Mouse (Mus musculus): ENCODE data around the gene Zbtb9. TPM values are rescaled to one million over a fixed set of nuclear protein-coding genes. Genes with fewer than 3 reads are reported as not detected.
A peak's percentile ranks its signal among the peaks of the same experiment; 100 is the strongest.

The Zbtb9 gene
- polyA plus RNA-seq, 1 experiment from 2014 or later, result 11.5 TPM

GRCm38 (mm10) chr17:26951406-26951805 is 21.6 kb upstream of the Zbtb9 start:
- Histone ChIP-seq H3K27me3 (ENCODE audit: control insufficient read depth, insufficient read depth, low read length) (no peaks in the 10 kb centered on the region), H3K27ac (replicated peaks; ENCODE audit: low read depth, low read length) (peak overlapping the region; percentile 68; the same call in 1 of the 2 replicates), H3K9me3 (ENCODE audit: control insufficient read depth, low read length) (no peaks in the 10 kb centered on the region), H3K4me1 (ENCODE audit: control insufficient read depth, insufficient read depth, low read length) (peaks cover 51% of the 10 kb centered on the region), H3K4me3 (ENCODE audit: low read depth, low read length) (peak overlapping the region; percentile 38), H3K36me3 (ENCODE audit: control insufficient read depth, insufficient read depth, low read length) (no peaks in the 10 kb centered on the region; the same call in 1 of the 2 replicates), H3K4me2 (ENCODE audit: low read depth, severe bottlenecking) (peak overlapping the region; percentile 97), H3K9ac (ENCODE audit: low read length) (peak overlapping the region; percentile 63)
- DNase-seq (ENCODE audit: low spot score) (peak; percentile 92), ATAC-seq (ENCODE audit: insufficient number of reproducible peaks, low FRiP score, low TSS enrichment, low read depth) (peak; percentile 63; the same call in 1 of the 2 replicates)
- under 1% methylated on average over 10 of the region's 11 CpGs for WGBS

- peak overlapping the region; percentile 97 for H3K4me2 ChIP-seq (ENCODE audit: low read depth, severe bottlenecking)
- H3K4me1 ChIP-seq (ENCODE audit: control insufficient read depth, insufficient read depth, low read length), result peaks cover 50% of the 10 kb centered on the region
- no peaks in the 10 kb centered on the region for H3K27me3 ChIP-seq (ENCODE audit: control insufficient read depth, insufficient read depth, low read length)
- peak overlapping the region; percentile 63 for H3K9ac ChIP-seq (ENCODE audit: low read length)
- peak overlapping the region; percentile 68; the same call in 1 of the 2 replicates for H3K27ac ChIP-seq (replicated peaks; ENCODE audit: low read depth, low read length)
- DNase-seq (ENCODE audit: low spot score) (peak; percentile 38), ATAC-seq (ENCODE audit: insufficient number of reproducible peaks, low FRiP score, low TSS enrichment, low read depth) (no peak)
- under 1% methylated on average over 22 of the region's 23 CpGs for WGBS
- H3K9me3 ChIP-seq (ENCODE audit: control insufficient read depth, low read length), result no peaks in the 10 kb centered on the region
- H3K36me3 ChIP-seq (ENCODE audit: control insufficient read depth, insufficient read depth, low read length), result no peaks in the 10 kb centered on the region; the same call in 1 of the 2 replicates
- H3K4me3 ChIP-seq (ENCODE audit: low read depth, low read length), result peak overlapping the region; percentile 38
Measured at GRCm38 (mm10) chr17:26951952-26952877, 20.8 kb upstream of the Zbtb9 start.

- no peak for ATAC-seq (ENCODE audit: insufficient number of reproducible peaks, low FRiP score, low TSS enrichment, low read depth)
- DNase-seq (ENCODE audit: low spot score), result no peak
- no peaks in the 10 kb centered on the region for H3K9me3 ChIP-seq (ENCODE audit: control insufficient read depth, low read length)
- 28% methylated on average over 6 of the region's 6 CpGs for WGBS
- peaks cover 3% of the 10 kb centered on the region; the same call in 1 of the 2 replicates for H3K36me3 ChIP-seq (ENCODE audit: control insufficient read depth, insufficient read depth, low read length)
- no peak overlapping the region for H3K27ac ChIP-seq (replicated peaks; ENCODE audit: low read depth, low read length)
- H3K4me2 ChIP-seq (ENCODE audit: low read depth, severe bottlenecking), result peak overlapping the region; percentile 97
- peak overlapping the region; percentile 38 for H3K4me3 ChIP-seq (ENCODE audit: low read depth, low read length)
- H3K4me1 ChIP-seq (ENCODE audit: control insufficient read depth, insufficient read depth, low read length), result peaks cover 45% of the 10 kb centered on the region
- H3K9ac ChIP-seq (ENCODE audit: low read length), result peak overlapping the region; percentile 63
- no peaks in the 10 kb centered on the region for H3K27me3 ChIP-seq (ENCODE audit: control insufficient read depth, insufficient read depth, low read length)
Measured at GRCm38 (mm10) chr17:26953201-26953600, 19.8 kb upstream of the Zbtb9 start.

GRCm38 (mm10) chr17:26953726-26954125 is 19.2 kb upstream of the Zbtb9 start:
- no peaks in the 10 kb centered on the region for H3K27me3 ChIP-seq (ENCODE audit: control insufficient read depth, insufficient read depth, low read length)
- H3K27ac ChIP-seq (replicated peaks; ENCODE audit: low read depth, low read length), result no peak overlapping the region
- DNase-seq (ENCODE audit: low spot score) (peak; percentile 31), ATAC-seq (ENCODE audit: insufficient number of reproducible peaks, low FRiP score, low TSS enrichment, low read depth) (no peak)
- peak overlapping the region; percentile 63; the same call in 1 of the 2 replicates for H3K9ac ChIP-seq (ENCODE audit: low read length)
- peaks cover 42% of the 10 kb centered on the region for H3K4me1 ChIP-seq (ENCODE audit: control insufficient read depth, insufficient read depth, low read length)
- no peaks in the 10 kb centered on the region for H3K9me3 ChIP-seq (ENCODE audit: control insufficient read depth, low read length)
- peak overlapping the region; percentile 38 for H3K4me3 ChIP-seq (ENCODE audit: low read depth, low read length)
- 23% methylated on average over 8 of the region's 16 CpGs for WGBS
- peak overlapping the region; percentile 97 for H3K4me2 ChIP-seq (ENCODE audit: low read depth, severe bottlenecking)
- peaks cover 6% of the 10 kb centered on the region for H3K36me3 ChIP-seq (ENCODE audit: control insufficient read depth, insufficient read depth, low read length)

- Histone ChIP-seq H3K4me1 (ENCODE audit: control insufficient read depth, insufficient read depth, low read length) (peaks cover 23% of the 10 kb centered on the region), H3K27me3 (ENCODE audit: control insufficient read depth, insufficient read depth, low read length) (no peaks in the 10 kb centered on the region), H3K27ac (replicated peaks; ENCODE audit: low read depth, low read length) (no peak overlapping the region), H3K9ac (ENCODE audit: low read length) (no peak overlapping the region), H3K4me2 (ENCODE audit: low read depth, severe bottlenecking) (no peak overlapping the region), H3K36me3 (ENCODE audit: control insufficient read depth, insufficient read depth, low read length) (peaks cover 9% of the 10 kb centered on the region), H3K4me3 (ENCODE audit: low read depth, low read length) (no peak overlapping the region), H3K9me3 (ENCODE audit: control insufficient read depth, low read length) (no peaks in the 10 kb centered on the region)
- WGBS, result 89% methylated on average over 5 of the region's 5 CpGs
- DNase-seq (ENCODE audit: low spot score) (no peak), ATAC-seq (ENCODE audit: insufficient number of reproducible peaks, low FRiP score, low TSS enrichment, low read depth) (no peak)
Measured at GRCm38 (mm10) chr17:26956309-26956708, 16.7 kb upstream of the Zbtb9 start.

- no peaks in the 10 kb centered on the region for H3K9me3 ChIP-seq (ENCODE audit: control insufficient read depth, low read length)
- H3K27me3 ChIP-seq (ENCODE audit: control insufficient read depth, insufficient read depth, low read length), result no peaks in the 10 kb centered on the region
- H3K9ac ChIP-seq (ENCODE audit: low read length), result no peak overlapping the region
- no peak overlapping the region for H3K4me2 ChIP-seq (ENCODE audit: low read depth, severe bottlenecking)
- ATAC-seq (ENCODE audit: insufficient number of reproducible peaks, low FRiP score, low TSS enrichment, low read depth), result no peak
- H3K4me3 ChIP-seq (ENCODE audit: low read depth, low read length), result no peak overlapping the region
- no peak for DNase-seq (ENCODE audit: low spot score)
- H3K36me3 ChIP-seq (ENCODE audit: control insufficient read depth, insufficient read depth, low read length), result peaks cover 11% of the 10 kb centered on the region
- H3K27ac ChIP-seq (replicated peaks; ENCODE audit: low read depth, low read length), result no peak overlapping the region
- H3K4me1 ChIP-seq (ENCODE audit: control insufficient read depth, insufficient read depth, low read length), result peaks cover 22% of the 10 kb centered on the region
- 89% methylated on average over 18 of the region's 18 CpGs for WGBS
Measured at GRCm38 (mm10) chr17:26956895-26957294, 16.1 kb upstream of the Zbtb9 start.

GRCm38 (mm10) chr17:26957872-26958271 is 15.1 kb upstream of the Zbtb9 start:
- no peaks in the 10 kb centered on the region for H3K27me3 ChIP-seq (ENCODE audit: control insufficient read depth, insufficient read depth, low read length)
- ATAC-seq (ENCODE audit: insufficient number of reproducible peaks, low FRiP score, low TSS enrichment, low read depth) (no peak), DNase-seq (ENCODE audit: low spot score) (no peak)
- H3K4me1 ChIP-seq (ENCODE audit: control insufficient read depth, insufficient read depth, low read length), result peaks cover 12% of the 10 kb centered on the region
- H3K4me2 ChIP-seq (ENCODE audit: low read depth, severe bottlenecking), result no peak overlapping the region
- no peak overlapping the region for H3K4me3 ChIP-seq (ENCODE audit: low read depth, low read length)
- H3K27ac ChIP-seq (replicated peaks; ENCODE audit: low read depth, low read length), result no peak overlapping the region
- no peak overlapping the region for H3K9ac ChIP-seq (ENCODE audit: low read length)
- H3K9me3 ChIP-seq (ENCODE audit: control insufficient read depth, low read length), result no peaks in the 10 kb centered on the region
- WGBS, result 98% methylated on average over 5 of the region's 5 CpGs
- H3K36me3 ChIP-seq (ENCODE audit: control insufficient read depth, insufficient read depth, low read length), result peaks cover 16% of the 10 kb centered on the region

- no peaks in the 10 kb centered on the region for H3K27me3 ChIP-seq (ENCODE audit: control insufficient read depth, insufficient read depth, low read length)
- H3K36me3 ChIP-seq (ENCODE audit: control insufficient read depth, insufficient read depth, low read length), result peaks cover 16% of the 10 kb centered on the region
- H3K9me3 ChIP-seq (ENCODE audit: control insufficient read depth, low read length), result no peaks in the 10 kb centered on the region
- no peak for ATAC-seq (ENCODE audit: insufficient number of reproducible peaks, low FRiP score, low TSS enrichment, low read depth)
- H3K4me3 ChIP-seq (ENCODE audit: low read depth, low read length), result no peak overlapping the region
- no peak overlapping the region for H3K27ac ChIP-seq (replicated peaks; ENCODE audit: low read depth, low read length)
- no peak for DNase-seq (ENCODE audit: low spot score)
- H3K4me1 ChIP-seq (ENCODE audit: control insufficient read depth, insufficient read depth, low read length), result peaks cover 2% of the 10 kb centered on the region
- H3K9ac ChIP-seq (ENCODE audit: low read length), result no peak overlapping the region
- no peak overlapping the region for H3K4me2 ChIP-seq (ENCODE audit: low read depth, severe bottlenecking)
- 51% methylated on average over 5 of the region's 5 CpGs for WGBS
Measured at GRCm38 (mm10) chr17:26958880-26959279, 14.1 kb upstream of the Zbtb9 start.
